Mouse (Mus musculus): ENCODE data around the gene Atg101. TPM values are rescaled to one million over a fixed set of nuclear protein-coding genes. Genes with fewer than 3 reads are reported as not detected.

The Atg101 gene
- polyA plus RNA-seq, 1 experiment from 2014 or later, result 75.0 TPM

- no peak for ATAC-seq (ENCODE audit: low read depth)
- no peaks in the 10 kb centered on the region for H3K36me3 ChIP-seq (ENCODE audit: control insufficient read depth, insufficient read depth, low read length)
- H3K4me1 ChIP-seq (replicated peaks; ENCODE audit: control insufficient read depth, insufficient read depth, low read length), result peaks cover 6% of the 10 kb centered on the region; the same call in 1 of the 2 replicates
- H3K4me3 ChIP-seq (ENCODE audit: low read length), result no peak overlapping the region
- no peaks in the 10 kb centered on the region for H3K9me3 ChIP-seq (ENCODE audit: control insufficient read depth, low read length)
- 69% methylated on average over 3 of the region's 3 CpGs for WGBS
- H3K27me3 ChIP-seq (ENCODE audit: control insufficient read depth, insufficient read depth, low read depth, low read length), result no peaks in the 10 kb centered on the region
- no peak overlapping the region for H3K27ac ChIP-seq (ENCODE audit: low read length)
- no peak overlapping the region for H3K4me2 ChIP-seq (ENCODE audit: low read depth, low read length)
- no peak overlapping the region for H3K9ac ChIP-seq (ENCODE audit: low read length)
These were observed 18.1 kb downstream of the Atg101 start for GRCm38 (mm10) chr15:101302201-101302600.

GRCm38 (mm10) chr15:101303830-101304229, 19.8 kb downstream of the Atg101 start:
- Histone ChIP-seq H3K4me1 (replicated peaks; ENCODE audit: control insufficient read depth, insufficient read depth, low read length) (peaks cover 10% of the 10 kb centered on the region; the same call in 1 of the 2 replicates), H3K27me3 (ENCODE audit: control insufficient read depth, insufficient read depth, low read depth, low read length) (no peaks in the 10 kb centered on the region), H3K9ac (ENCODE audit: low read length) (no peak overlapping the region), H3K27ac (ENCODE audit: low read length) (no peak overlapping the region), H3K4me3 (ENCODE audit: low read length) (no peak overlapping the region), H3K9me3 (ENCODE audit: control insufficient read depth, low read length) (no peaks in the 10 kb centered on the region), H3K4me2 (ENCODE audit: low read depth, low read length) (no peak overlapping the region), H3K36me3 (ENCODE audit: control insufficient read depth, insufficient read depth, low read length) (no peaks in the 10 kb centered on the region)
- 76% methylated on average over 4 of the region's 4 CpGs for WGBS
- ATAC-seq (ENCODE audit: low read depth), result no peak

GRCm38 (mm10) chr15:101306459-101306858, 22.4 kb downstream of the Atg101 start:
- H3K9me3 ChIP-seq (ENCODE audit: control insufficient read depth, low read length), result no peaks in the 10 kb centered on the region
- no peak overlapping the region for H3K4me2 ChIP-seq (ENCODE audit: low read depth, low read length)
- no peaks in the 10 kb centered on the region for H3K27me3 ChIP-seq (ENCODE audit: control insufficient read depth, insufficient read depth, low read depth, low read length)
- no peak overlapping the region for H3K4me3 ChIP-seq (ENCODE audit: low read length)
- H3K9ac ChIP-seq (ENCODE audit: low read length), result no peak overlapping the region
- ATAC-seq (ENCODE audit: low read depth), result no peak
- H3K27ac ChIP-seq (ENCODE audit: low read length), result no peak overlapping the region
- H3K36me3 ChIP-seq (ENCODE audit: control insufficient read depth, insufficient read depth, low read length), result no peaks in the 10 kb centered on the region
- 87% methylated on average over 4 of the region's 4 CpGs for WGBS
- H3K4me1 ChIP-seq (replicated peaks; ENCODE audit: control insufficient read depth, insufficient read depth, low read length), result peaks cover 18% of the 10 kb centered on the region

GRCm38 (mm10) chr15:101308440-101309348, 24.6 kb downstream of the Atg101 start:
- Histone ChIP-seq H3K27ac (ENCODE audit: low read length) (peak overlapping the region; percentile 79), H3K36me3 (ENCODE audit: control insufficient read depth, insufficient read depth, low read length) (no peaks in the 10 kb centered on the region), H3K4me1 (replicated peaks; ENCODE audit: control insufficient read depth, insufficient read depth, low read length) (peaks cover 18% of the 10 kb centered on the region), H3K27me3 (ENCODE audit: control insufficient read depth, insufficient read depth, low read depth, low read length) (no peaks in the 10 kb centered on the region), H3K9me3 (ENCODE audit: control insufficient read depth, low read length) (no peaks in the 10 kb centered on the region), H3K4me3 (ENCODE audit: low read length) (no peak overlapping the region), H3K9ac (ENCODE audit: low read length) (no peak overlapping the region), H3K4me2 (ENCODE audit: low read depth, low read length) (no peak overlapping the region)
- peak; percentile 75 for ATAC-seq (ENCODE audit: low read depth)
- WGBS, result 45% methylated on average over 13 of the region's 13 CpGs

GRCm38 (mm10) chr15:101309493-101309892, 25.4 kb downstream of the Atg101 start:
- H3K27ac ChIP-seq (ENCODE audit: low read length), result peak overlapping the region; percentile 79
- no peak overlapping the region for H3K9ac ChIP-seq (ENCODE audit: low read length)
- no peak overlapping the region for H3K4me3 ChIP-seq (ENCODE audit: low read length)
- WGBS, result 32% methylated on average over 5 of the region's 5 CpGs
- no peaks in the 10 kb centered on the region for H3K36me3 ChIP-seq (ENCODE audit: control insufficient read depth, insufficient read depth, low read length)
- peaks cover 18% of the 10 kb centered on the region for H3K4me1 ChIP-seq (replicated peaks; ENCODE audit: control insufficient read depth, insufficient read depth, low read length)
- ATAC-seq (ENCODE audit: low read depth), result peak; percentile 40; the same call in 1 of the 2 replicates
- no peak overlapping the region for H3K4me2 ChIP-seq (ENCODE audit: low read depth, low read length)
- no peaks in the 10 kb centered on the region for H3K27me3 ChIP-seq (ENCODE audit: control insufficient read depth, insufficient read depth, low read depth, low read length)
- no peaks in the 10 kb centered on the region for H3K9me3 ChIP-seq (ENCODE audit: control insufficient read depth, low read length)

GRCm38 (mm10) chr15:101311087-101311770, 27.2 kb downstream of the Atg101 start:
- Histone ChIP-seq H3K27ac (ENCODE audit: low read length) (peak overlapping the region; percentile 9), H3K27me3 (ENCODE audit: control insufficient read depth, insufficient read depth, low read depth, low read length) (no peaks in the 10 kb centered on the region), H3K36me3 (ENCODE audit: control insufficient read depth, insufficient read depth, low read length) (no peaks in the 10 kb centered on the region), H3K9me3 (ENCODE audit: control insufficient read depth, low read length) (no peaks in the 10 kb centered on the region), H3K4me1 (replicated peaks; ENCODE audit: control insufficient read depth, insufficient read depth, low read length) (peaks cover 18% of the 10 kb centered on the region), H3K4me3 (ENCODE audit: low read length) (no peak overlapping the region), H3K9ac (ENCODE audit: low read length) (no peak overlapping the region), H3K4me2 (ENCODE audit: low read depth, low read length) (no peak overlapping the region)
- WGBS, result 43% methylated on average over 14 of the region's 15 CpGs
- ATAC-seq (ENCODE audit: low read depth), result no peak

- Histone ChIP-seq H3K4me1 (replicated peaks; ENCODE audit: control insufficient read depth, insufficient read depth, low read length) (peaks cover 18% of the 10 kb centered on the region), H3K27me3 (ENCODE audit: control insufficient read depth, insufficient read depth, low read depth, low read length) (no peaks in the 10 kb centered on the region), H3K27ac (ENCODE audit: low read length) (no peak overlapping the region), H3K4me3 (ENCODE audit: low read length) (no peak overlapping the region), H3K36me3 (ENCODE audit: control insufficient read depth, insufficient read depth, low read length) (no peaks in the 10 kb centered on the region), H3K9me3 (ENCODE audit: control insufficient read depth, low read length) (no peaks in the 10 kb centered on the region), H3K4me2 (ENCODE audit: low read depth, low read length) (no peak overlapping the region), H3K9ac (ENCODE audit: low read length) (no peak overlapping the region)
- WGBS, result 66% methylated on average over 6 of the region's 6 CpGs
- ATAC-seq (ENCODE audit: low read depth), result no peak
These were observed 27.9 kb downstream of the Atg101 start for GRCm38 (mm10) chr15:101312006-101312405.

GRCm38 (mm10) chr15:101315378-101315777, 31.3 kb downstream of the Atg101 start:
- Histone ChIP-seq H3K4me2 (ENCODE audit: low read depth, low read length) (no peak overlapping the region), H3K9ac (ENCODE audit: low read length) (no peak overlapping the region), H3K4me1 (replicated peaks; ENCODE audit: control insufficient read depth, insufficient read depth, low read length) (peaks cover 4% of the 10 kb centered on the region; the same call in 1 of the 2 replicates), H3K9me3 (ENCODE audit: control insufficient read depth, low read length) (no peaks in the 10 kb centered on the region), H3K27me3 (ENCODE audit: control insufficient read depth, insufficient read depth, low read depth, low read length) (no peaks in the 10 kb centered on the region), H3K36me3 (ENCODE audit: control insufficient read depth, insufficient read depth, low read length) (no peaks in the 10 kb centered on the region), H3K4me3 (ENCODE audit: low read length) (no peak overlapping the region; the same call in 1 of the 2 replicates), H3K27ac (ENCODE audit: low read length) (no peak overlapping the region)
- 80% methylated on average over 4 of the region's 4 CpGs for WGBS
- ATAC-seq (ENCODE audit: low read depth), result peak; percentile 3; the same call in 1 of the 2 replicates

GRCm38 (mm10) chr15:101315832-101316231, 31.8 kb downstream of the Atg101 start:
- H3K9me3 ChIP-seq (ENCODE audit: control insufficient read depth, low read length), result no peaks in the 10 kb centered on the region
- H3K4me2 ChIP-seq (ENCODE audit: low read depth, low read length), result peak overlapping the region; percentile 68
- WGBS, result 1% methylated on average over 11 of the region's 11 CpGs
- no peaks in the 10 kb centered on the region for H3K36me3 ChIP-seq (ENCODE audit: control insufficient read depth, insufficient read depth, low read length)
- H3K27me3 ChIP-seq (ENCODE audit: control insufficient read depth, insufficient read depth, low read depth, low read length), result no peaks in the 10 kb centered on the region
- H3K9ac ChIP-seq (ENCODE audit: low read length), result peak overlapping the region; percentile 46; the same call in 1 of the 2 replicates
- H3K4me1 ChIP-seq (replicated peaks; ENCODE audit: control insufficient read depth, insufficient read depth, low read length), result peaks cover 9% of the 10 kb centered on the region; the same call in 1 of the 2 replicates
- H3K27ac ChIP-seq (ENCODE audit: low read length), result no peak overlapping the region
- peak overlapping the region; percentile 45 for H3K4me3 ChIP-seq (ENCODE audit: low read length)
- ATAC-seq (ENCODE audit: low read depth), result peak; percentile 84
